Mouse (Mus musculus) midbrain, embryonic 13.5 days (tissue): ENCODE results near the gene Fkbp5. TPM values are rescaled to one million over a fixed set of nuclear protein-coding genes. Genes with fewer than 3 reads are reported as not detected.
A peak's percentile ranks its signal among the peaks of the same experiment; 100 is the strongest.
"Not testable (repeated sequence)": the region's sequence is repeated elsewhere in the genome, so short reads cannot be mapped to it uniquely, and the experiment has no call there.

ENCODE experiments used
- ATAC-seq: fragments of 200-750 bp; cut with Nextera tagmentation; 2 replicates; pipeline ENCODE4 v1.8.0; 2017; ENCODE audit warnings: mild to moderate bottlenecking, moderate TSS enrichment, moderate library complexity
- H3K27ac ChIP-seq: fragments of 300-500 bp; sonication (generic); 2 replicates; pipeline ENCODE4 v1.5.1; 2015; ENCODE audit warnings: inconsistent platforms, mild to moderate bottlenecking, moderate library complexity
- H3K27me3 ChIP-seq: fragments of 300-500 bp; sonication (generic); 2 replicates; pipeline ENCODE4 v1.6.1; 2015; ENCODE audit warnings: mild to moderate bottlenecking, inconsistent platforms
- H3K36me3 ChIP-seq: fragments of 300-500 bp; sonication (generic); 2 replicates; pipeline ENCODE4 v1.6.1; 2015; ENCODE audit warnings: mild to moderate bottlenecking, inconsistent platforms
- H3K4me1 ChIP-seq: fragments of 300-500 bp; sonication (generic); replicated peaks from 2 replicates; pipeline ENCODE4 v1.6.1; 2015; ENCODE audit warnings: inconsistent platforms
- H3K4me2 ChIP-seq: fragments of 300-500 bp; sonication (generic); replicated peaks from 2 replicates; pipeline ENCODE4 v1.6.1; 2015; ENCODE audit warnings: moderate library complexity, mild to moderate bottlenecking, inconsistent platforms
- H3K4me3 ChIP-seq: fragments of 300-500 bp; sonication (generic); replicated peaks from 2 replicates; pipeline ENCODE4 v1.5.1; 2015; ENCODE audit warnings: mild to moderate bottlenecking, inconsistent platforms
- H3K9ac ChIP-seq: fragments of 300-500 bp; sonication (generic); replicated peaks from 2 replicates; pipeline ENCODE4 v1.6.1; 2015; ENCODE audit warnings: mild to moderate bottlenecking, inconsistent platforms
- H3K9me3 ChIP-seq: fragments of 300-500 bp; sonication (generic); 2 replicates; pipeline ENCODE4 v1.6.1; 2016; ENCODE audit warnings: mild to moderate bottlenecking, inconsistent platforms
- WGBS: fragments of 180-500 bp; shearing (Covaris S2); methylation state at CpG from one replicate; pipeline ENCODE4 v1.1.7; 2015; 5-methylcytosine and 5-hydroxymethylcytosine counted together
- polyA plus RNA-seq: library from polyadenylated mRNA; unstranded; fragments of >200 nt; fragmentation: Nextera tagmentation; extraction: Ambion mirVana; gene quantifications from 2 replicates; pipeline ENCODE4 v1.2.1, GENCODE M21; 2015

Fkbp5 gene
- polyA plus RNA-seq, 1 experiment from 2014 or later = 30.9 TPM

- peaks cover 4% of the 10 kb centered on the region; the same call in 1 of the 2 replicates for H3K36me3 ChIP-seq
- WGBS = 86% methylated on average over 5 of the region's 5 CpGs
- H3K27ac ChIP-seq = no peak overlapping the region
- ATAC-seq = no peak
- no peak overlapping the region for H3K4me2 ChIP-seq
- H3K9ac ChIP-seq = no peak overlapping the region
- H3K4me3 ChIP-seq = no peak overlapping the region
- H3K9me3 ChIP-seq = no peaks in the 10 kb centered on the region
- 0 out of 2 replicates have a peak, but pooled peaks cover 4% of the 10 kb centered on the region for H3K4me1 ChIP-seq
- no peaks in the 10 kb centered on the region for H3K27me3 ChIP-seq
Observed at GRCm38 (mm10) chr17:28421071-28421470, 96.3 kb downstream of the Fkbp5 start.

GRCm38 (mm10) chr17:28420229-28421051 lies 96.9 kb downstream of the Fkbp5 start:
- no peak overlapping the region for H3K4me3 ChIP-seq
- H3K27ac ChIP-seq = no peak overlapping the region
- H3K36me3 ChIP-seq = no peaks in the 10 kb centered on the region
- no peaks in the 10 kb centered on the region for H3K9me3 ChIP-seq
- H3K9ac ChIP-seq = no peak overlapping the region
- H3K27me3 ChIP-seq = no peaks in the 10 kb centered on the region
- H3K4me2 ChIP-seq = no peak overlapping the region
- H3K4me1 ChIP-seq = 0 out of 2 replicates have a peak, but pooled peaks cover 4% of the 10 kb centered on the region
- WGBS = 84% methylated on average over 12 of the region's 12 CpGs
- ATAC-seq = no peak

GRCm38 (mm10) chr17:28419636-28420035 lies 97.7 kb downstream of the Fkbp5 start:
- no peak overlapping the region for H3K27ac ChIP-seq
- H3K9me3 ChIP-seq = no peaks in the 10 kb centered on the region
- H3K4me3 ChIP-seq = no peak overlapping the region
- H3K36me3 ChIP-seq = no peaks in the 10 kb centered on the region
- no peak overlapping the region for H3K9ac ChIP-seq
- no peak for ATAC-seq
- no peaks in the 10 kb centered on the region for H3K27me3 ChIP-seq
- 0 out of 2 replicates have a peak, but pooled peaks cover 4% of the 10 kb centered on the region for H3K4me1 ChIP-seq
- no peak overlapping the region for H3K4me2 ChIP-seq
- WGBS = 84% methylated on average over 6 of the region's 6 CpGs

GRCm38 (mm10) chr17:28418954-28419353 lies 98.4 kb downstream of the Fkbp5 start:
- Histone ChIP-seq H3K36me3 (no peaks in the 10 kb centered on the region), H3K4me3 (no peak overlapping the region), H3K9me3 (no peaks in the 10 kb centered on the region), H3K4me1 (0 out of 2 replicates have a peak, but pooled peaks cover under 1% of the 10 kb centered on the region), H3K4me2 (no peak overlapping the region), H3K9ac (no peak overlapping the region), H3K27me3 (no peaks in the 10 kb centered on the region), H3K27ac (no peak overlapping the region)
- ATAC-seq = no peak
- WGBS = 86% methylated on average over 1 of the region's 1 CpGs

- not testable (repeated sequence) for H3K4me2 ChIP-seq, H3K9ac ChIP-seq, H3K4me1 ChIP-seq, H3K9me3 ChIP-seq, H3K4me3 ChIP-seq, ATAC-seq, H3K27ac ChIP-seq, H3K36me3 ChIP-seq, H3K27me3 ChIP-seq
Observed at GRCm38 (mm10) chr17:28418481-28418880, 98.8 kb downstream of the Fkbp5 start.

- no peaks in the 10 kb centered on the region for H3K4me1 ChIP-seq
- H3K4me2 ChIP-seq = no peak overlapping the region
- H3K4me3 ChIP-seq = no peak overlapping the region
- no peak for ATAC-seq
- H3K9ac ChIP-seq = no peak overlapping the region
- H3K27ac ChIP-seq = no peak overlapping the region
- peaks cover 5% of the 10 kb centered on the region for H3K36me3 ChIP-seq
- no peaks in the 10 kb centered on the region for H3K9me3 ChIP-seq
- H3K27me3 ChIP-seq = no peaks in the 10 kb centered on the region
- WGBS = 95% methylated on average over 5 of the region's 5 CpGs
Observed at GRCm38 (mm10) chr17:28417771-28418170, 99.6 kb downstream of the Fkbp5 start.

- ATAC-seq = no peak
- WGBS = 93% methylated on average over 5 of the region's 5 CpGs
- H3K27ac ChIP-seq = no peak overlapping the region
Observed at GRCm38 (mm10) chr17:28415271-28415670, 102.1 kb downstream of the Fkbp5 start.

GRCm38 (mm10) chr17:28411381-28411960 lies 105.9 kb downstream of the Fkbp5 start:
- H3K36me3 ChIP-seq = peaks cover 24% of the 10 kb centered on the region
- no peaks in the 10 kb centered on the region for H3K9me3 ChIP-seq
- no peaks in the 10 kb centered on the region for H3K4me1 ChIP-seq
- no peak overlapping the region for H3K9ac ChIP-seq
- H3K4me3 ChIP-seq = no peak overlapping the region
- no peak for ATAC-seq
- H3K27me3 ChIP-seq = no peaks in the 10 kb centered on the region
- 87% methylated on average over 10 of the region's 10 CpGs for WGBS
- no peak overlapping the region for H3K4me2 ChIP-seq
- no peak overlapping the region for H3K27ac ChIP-seq

More at GRCm38 (mm10) chr17:28415271-28415670, 102.1 kb downstream of the Fkbp5 start:
- Histone ChIP-seq H3K27me3 (no peaks in the 10 kb centered on the region), H3K9ac (no peak overlapping the region), H3K4me3 (no peak overlapping the region), H3K4me2 (no peak overlapping the region), H3K9me3 (no peaks in the 10 kb centered on the region), H3K4me1 (no peaks in the 10 kb centered on the region), H3K36me3 (peaks cover 17% of the 10 kb centered on the region)

GRCm38 (mm10) chr17:28410731-28411130 lies 106.6 kb downstream of the Fkbp5 start:
- 94% methylated on average over 4 of the region's 4 CpGs for WGBS
- Histone ChIP-seq H3K9me3 (no peaks in the 10 kb centered on the region), H3K27me3 (no peaks in the 10 kb centered on the region), H3K4me1 (no peaks in the 10 kb centered on the region), H3K27ac (no peak overlapping the region), H3K36me3 (peaks cover 31% of the 10 kb centered on the region), H3K4me2 (no peak overlapping the region), H3K4me3 (no peak overlapping the region), H3K9ac (no peak overlapping the region)
- ATAC-seq = no peak

- Histone ChIP-seq H3K27ac (no peak overlapping the region), H3K27me3 (no peaks in the 10 kb centered on the region), H3K4me3 (no peak overlapping the region), H3K9ac (no peak overlapping the region), H3K4me2 (no peak overlapping the region), H3K4me1 (no peaks in the 10 kb centered on the region), H3K36me3 (peaks cover 43% of the 10 kb centered on the region), H3K9me3 (no peaks in the 10 kb centered on the region)
- no peak for ATAC-seq
- 85% methylated on average over 5 of the region's 5 CpGs for WGBS
Observed at GRCm38 (mm10) chr17:28408251-28408918, 108.9 kb downstream of the Fkbp5 start.

- no peaks in the 10 kb centered on the region for H3K9me3 ChIP-seq
- no peak overlapping the region for H3K27ac ChIP-seq
- peaks cover 41% of the 10 kb centered on the region for H3K36me3 ChIP-seq
- ATAC-seq = peak; percentile 80
- H3K27me3 ChIP-seq = no peaks in the 10 kb centered on the region
- 46% methylated on average over 15 of the region's 15 CpGs for WGBS
- no peak overlapping the region for H3K9ac ChIP-seq
- no peak overlapping the region for H3K4me3 ChIP-seq
- no peaks in the 10 kb centered on the region for H3K4me1 ChIP-seq
- no peak overlapping the region for H3K4me2 ChIP-seq
Observed at GRCm38 (mm10) chr17:28407418-28408250, 109.7 kb downstream of the Fkbp5 start.
